Mouse (Mus musculus) intestine, embryonic 16.5 days (tissue): ENCODE data around the gene Myh11. TPM values are rescaled to one million over a fixed set of nuclear protein-coding genes. Genes with fewer than 3 reads are reported as not detected.

Experiments used
- ATAC-seq: fragments of 200-750 bp; cut with Nextera tagmentation; 2 replicates; pipeline ENCODE4 v1.8.0; 2017; ENCODE audit warnings: moderate TSS enrichment, moderate library complexity
- H3K27ac ChIP-seq: fragments of 300-500 bp; sonication (generic); 2 replicates; pipeline ENCODE4 v1.5.1; 2014; ENCODE audit warnings: mild to moderate bottlenecking, low read length
- H3K27me3 ChIP-seq: fragments of 300-500 bp; sonication (generic); replicated peaks from 2 replicates; pipeline ENCODE4 v1.6.1; 2014; ENCODE audit warnings: low read length, control low read depth, mixed read lengths; ENCODE audit not compliant: control insufficient read depth, insufficient read depth
- H3K36me3 ChIP-seq: fragments of 300-500 bp; sonication (generic); 2 replicates; pipeline ENCODE4 v1.6.1; 2014; ENCODE audit warnings: low read length, control low read depth; ENCODE audit not compliant: control insufficient read depth, insufficient read depth
- H3K4me1 ChIP-seq: fragments of 300-500 bp; sonication (generic); 2 replicates; pipeline ENCODE4 v1.6.1; 2014; ENCODE audit warnings: low read length, control low read depth, mixed read lengths; ENCODE audit not compliant: control insufficient read depth, insufficient read depth
- H3K4me2 ChIP-seq: fragments of 300-500 bp; sonication (generic); 2 replicates; pipeline ENCODE4 v1.6.1; 2014; ENCODE audit warnings: low read depth, low read length, control low read depth
- H3K4me3 ChIP-seq: fragments of 300-500 bp; sonication (generic); 2 replicates; pipeline ENCODE4 v1.5.1; 2014; ENCODE audit warnings: mild to moderate bottlenecking, low read length
- H3K9ac ChIP-seq: fragments of 300-500 bp; sonication (generic); 2 replicates; pipeline ENCODE4 v1.6.1; 2014; ENCODE audit warnings: low read depth, low read length
- H3K9me3 ChIP-seq: fragments of 300-500 bp; sonication (generic); 2 replicates; pipeline ENCODE4 v1.6.1; 2016; ENCODE audit warnings: low read length, control low read depth; ENCODE audit not compliant: control insufficient read depth
- WGBS: fragments of 180-500 bp; shearing (Covaris S2); extraction: QIAGEN DNeasy Blood & Tissue Kit; methylation state at CpG from one replicate; pipeline ENCODE4 v1.1.7; 2014; 5-methylcytosine and 5-hydroxymethylcytosine counted together
- polyA plus RNA-seq: library from polyadenylated mRNA; unstranded; fragments of >200 nt; fragmentation: Nextera tagmentation; extraction: Ambion mirVana; gene quantifications from 2 replicates; pipeline ENCODE4 v1.2.1, GENCODE M21; 2015

Gene Myh11
- polyA plus RNA-seq, 1 experiment from 2014 or later, result 140 TPM

GRCm38 (mm10) chr16:14307373-14307772 is 16.2 kb upstream of the Myh11 start:
- no peak overlapping the region for H3K9ac ChIP-seq
- H3K27me3 ChIP-seq, result no peaks in the 10 kb centered on the region
- no peak overlapping the region for H3K4me3 ChIP-seq
- H3K9me3 ChIP-seq, result no peaks in the 10 kb centered on the region
- H3K4me1 ChIP-seq, result no peaks in the 10 kb centered on the region
- peaks cover 7% of the 10 kb centered on the region for H3K36me3 ChIP-seq
- no peak overlapping the region for H3K27ac ChIP-seq
- no peak for ATAC-seq
- WGBS, result 89% methylated on average over 1 of the region's 1 CpGs
- no peak overlapping the region for H3K4me2 ChIP-seq

DNA sequence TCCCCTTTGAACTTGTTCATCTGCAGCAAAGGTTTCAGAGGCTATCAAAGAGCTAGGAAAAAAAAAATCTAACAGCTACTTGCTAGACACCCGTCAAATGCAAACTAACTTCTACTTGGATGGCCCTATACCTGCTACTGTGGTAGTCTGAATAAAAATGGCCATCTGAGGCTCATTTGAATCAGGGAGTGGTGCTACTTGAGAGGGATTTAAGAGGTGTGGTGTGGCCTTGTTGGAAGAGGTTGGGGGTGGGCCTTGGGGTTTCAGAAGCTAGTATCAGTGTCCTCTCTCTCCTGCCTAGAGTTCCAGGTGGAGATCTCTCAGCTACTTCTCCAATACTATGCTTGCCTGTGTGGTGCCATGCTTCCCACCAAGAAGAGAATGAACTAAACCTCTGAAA is 15.3 kb upstream of the Myh11 start:
- Histone ChIP-seq H3K4me3 (no peak overlapping the region), H3K4me1 (no peaks in the 10 kb centered on the region), H3K36me3 (peaks cover under 1% of the 10 kb centered on the region; the same call in 1 of the 2 replicates), H3K4me2 (no peak overlapping the region), H3K27ac (no peak overlapping the region), H3K27me3 (no peaks in the 10 kb centered on the region), H3K9ac (no peak overlapping the region), H3K9me3 (no peaks in the 10 kb centered on the region)
- ATAC-seq, result no peak
- 87% methylated on average over 1 of the region's 1 CpGs for WGBS

DNA sequence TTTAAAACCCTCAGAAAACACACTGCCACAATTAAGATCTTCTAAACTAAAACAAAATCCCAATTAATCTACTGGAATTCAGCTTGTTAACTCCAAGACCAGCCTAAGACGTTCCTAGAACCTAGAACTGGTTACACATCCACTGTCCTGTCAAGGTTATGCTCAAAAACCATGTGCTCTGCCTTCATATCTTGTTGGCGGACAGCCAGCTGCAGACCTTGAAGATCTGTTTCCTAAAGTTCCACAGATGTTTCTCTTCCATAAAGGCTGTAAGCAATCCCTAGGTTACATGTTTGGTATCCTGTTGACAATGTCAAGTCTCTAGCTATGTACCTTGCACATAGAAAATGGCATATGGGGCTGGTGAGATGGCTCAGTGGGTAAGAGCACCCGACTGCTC is 13.6 kb upstream of the Myh11 start:
- no peaks in the 10 kb centered on the region for H3K27me3 ChIP-seq
- H3K4me3 ChIP-seq, result no peak overlapping the region
- H3K9me3 ChIP-seq, result no peaks in the 10 kb centered on the region
- ATAC-seq, result no peak
- 0 out of 2 replicates have a peak, but pooled peaks cover 3% of the 10 kb centered on the region for H3K36me3 ChIP-seq
- WGBS, result 82% methylated on average over 3 of the region's 3 CpGs
- no peaks in the 10 kb centered on the region for H3K4me1 ChIP-seq
- H3K9ac ChIP-seq, result no peak overlapping the region
- H3K27ac ChIP-seq, result no peak overlapping the region
- H3K4me2 ChIP-seq, result no peak overlapping the region

- Histone ChIP-seq H3K27me3 (no peaks in the 10 kb centered on the region), H3K4me1 (no peaks in the 10 kb centered on the region), H3K36me3 (0 out of 2 replicates have a peak, but pooled peaks cover 9% of the 10 kb centered on the region), H3K9ac (no peak overlapping the region), H3K4me2 (no peak overlapping the region), H3K27ac (no peak overlapping the region), H3K9me3 (no peaks in the 10 kb centered on the region), H3K4me3 (no peak overlapping the region)
- peak; percentile 71 for ATAC-seq
- 60% methylated on average over 7 of the region's 7 CpGs for WGBS
Observed at GRCm38 (mm10) chr16:14303676-14304075, 12.5 kb upstream of the Myh11 start.

- Histone ChIP-seq H3K4me1 (0 out of 2 replicates have a peak, but pooled peaks cover 3% of the 10 kb centered on the region), H3K4me3 (no peak overlapping the region), H3K27me3 (no peaks in the 10 kb centered on the region), H3K27ac (no peak overlapping the region), H3K4me2 (no peak overlapping the region), H3K36me3 (peaks cover 12% of the 10 kb centered on the region; the same call in 1 of the 2 replicates), H3K9ac (no peak overlapping the region), H3K9me3 (no peaks in the 10 kb centered on the region)
- ATAC-seq, result no peak
- 73% methylated on average over 2 of the region's 2 CpGs for WGBS
Observed at GRCm38 (mm10) chr16:14303148-14303547, 12.0 kb upstream of the Myh11 start.

DNA sequence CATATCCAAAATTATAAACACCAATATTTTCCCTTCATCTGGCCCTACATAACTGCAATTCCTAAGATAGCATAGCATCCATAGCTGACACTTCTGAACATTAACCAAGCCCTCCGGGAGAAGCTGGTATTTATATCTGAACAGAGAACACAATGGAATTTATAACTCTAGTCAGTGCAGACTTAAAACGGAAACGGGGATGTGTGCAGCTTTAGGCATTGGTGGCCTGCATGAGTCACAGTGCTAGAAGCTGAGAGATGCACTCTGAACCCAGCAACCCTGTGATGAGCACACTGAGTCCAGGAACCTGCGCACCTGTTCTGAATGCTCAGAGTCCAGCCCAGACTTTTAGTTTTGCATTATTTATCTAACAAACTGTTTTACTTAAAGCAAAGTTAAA is 7.3 kb upstream of the Myh11 start:
- Histone ChIP-seq H3K9ac (no peak overlapping the region), H3K27me3 (no peaks in the 10 kb centered on the region), H3K4me2 (no peak overlapping the region), H3K36me3 (peaks cover 12% of the 10 kb centered on the region; the same call in 1 of the 2 replicates), H3K27ac (0 out of 2 replicates have a peak overlapping the region, but pooled peaks have one; percentile 15), H3K4me1 (0 out of 2 replicates have a peak, but pooled peaks cover 3% of the 10 kb centered on the region), H3K9me3 (no peaks in the 10 kb centered on the region), H3K4me3 (no peak overlapping the region)
- no peak for ATAC-seq
- 65% methylated on average over 4 of the region's 4 CpGs for WGBS

DNA sequence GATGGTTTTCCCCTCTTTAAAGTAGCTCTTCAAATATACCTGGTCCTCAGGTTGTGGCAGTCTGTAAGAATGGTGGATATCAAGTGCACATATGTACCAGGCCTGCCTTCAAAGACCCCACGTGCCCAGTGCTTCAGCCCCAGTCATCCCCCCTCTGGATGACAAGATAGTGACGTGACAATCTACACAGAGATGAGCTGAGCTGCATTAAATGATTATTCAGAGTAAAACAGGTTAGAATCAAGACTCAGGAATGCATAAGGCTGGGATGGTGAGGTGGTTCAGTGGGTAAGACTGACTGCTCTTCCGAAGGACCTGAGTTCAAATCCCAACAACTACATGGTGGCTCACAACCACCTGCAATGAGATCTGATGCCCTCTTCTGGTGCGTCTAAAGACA is 6.6 kb upstream of the Myh11 start:
- H3K9me3 ChIP-seq, result no peaks in the 10 kb centered on the region
- H3K27ac ChIP-seq, result peak overlapping the region; percentile 63
- H3K27me3 ChIP-seq, result no peaks in the 10 kb centered on the region
- peaks cover 12% of the 10 kb centered on the region; the same call in 1 of the 2 replicates for H3K36me3 ChIP-seq
- WGBS, result 90% methylated on average over 4 of the region's 4 CpGs
- H3K4me3 ChIP-seq, result no peak overlapping the region
- H3K4me1 ChIP-seq, result 0 out of 2 replicates have a peak, but pooled peaks cover 3% of the 10 kb centered on the region
- no peak overlapping the region for H3K4me2 ChIP-seq
- no peak for ATAC-seq
- H3K9ac ChIP-seq, result no peak overlapping the region

DNA sequence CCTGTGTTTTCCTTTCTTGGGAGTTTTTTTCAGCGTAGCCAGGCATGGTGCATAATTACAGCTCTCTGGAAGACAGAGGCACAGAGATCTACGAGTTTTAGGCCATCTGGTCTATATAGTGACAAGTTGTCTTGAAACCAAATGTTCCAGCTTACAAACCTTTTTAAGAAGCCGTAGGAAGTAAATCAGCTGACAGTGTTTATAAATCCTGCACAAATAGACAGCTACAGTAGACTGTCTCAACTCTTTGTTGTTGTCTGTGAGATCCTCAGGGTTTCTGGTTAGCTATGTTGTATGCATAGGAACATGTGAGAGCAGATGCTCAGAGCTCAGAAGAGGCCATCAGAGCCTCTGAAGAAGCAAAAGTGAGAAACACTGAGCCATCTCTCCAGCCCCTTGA is 6.0 kb upstream of the Myh11 start:
- Histone ChIP-seq H3K4me1 (peaks cover 8% of the 10 kb centered on the region), H3K9ac (no peak overlapping the region), H3K9me3 (no peaks in the 10 kb centered on the region), H3K4me2 (no peak overlapping the region), H3K36me3 (peaks cover 12% of the 10 kb centered on the region; the same call in 1 of the 2 replicates), H3K27ac (peak overlapping the region; percentile 63), H3K27me3 (no peaks in the 10 kb centered on the region), H3K4me3 (no peak overlapping the region)
- WGBS, result 54% methylated on average over 3 of the region's 3 CpGs
- 0 out of 2 replicates have a peak, but pooled peaks have one; percentile 23 for ATAC-seq

GRCm38 (mm10) chr16:14296544-14297124 is 5.5 kb upstream of the Myh11 start:
- Histone ChIP-seq H3K27me3 (no peaks in the 10 kb centered on the region), H3K9ac (no peak overlapping the region), H3K36me3 (peaks cover 12% of the 10 kb centered on the region; the same call in 1 of the 2 replicates), H3K4me2 (no peak overlapping the region), H3K27ac (peak overlapping the region; percentile 63), H3K4me3 (no peak overlapping the region), H3K4me1 (peaks cover 8% of the 10 kb centered on the region), H3K9me3 (no peaks in the 10 kb centered on the region)
- ATAC-seq, result no peak; the same call in 1 of the 2 replicates
- WGBS, result 45% methylated on average over 2 of the region's 2 CpGs
